Mouse (Mus musculus): ENCODE data around the gene Nbea.

GRCm38 (mm10) chr3:55660261-55660838 lies 523.2 kb downstream of the Nbea start:
- TF ChIP-seq GATA1 (IDR thresholded peaks at IDR 0.05; ENCODE audit: borderline replicate concordance, low read length) = no peak
- no peak for TF ChIP-seq FLI1 (IDR thresholded peaks at IDR 0.05; ENCODE audit: low read length)

All from megakaryocyte, embryonic 14.5 days (primary cell).